Mouse (Mus musculus) spleen, adult 2 months (tissue): ENCODE data around the gene Ush2a.

ENCODE experiments used
- CTCF ChIP-seq: fragments of 200-500 bp; IDR thresholded peaks from 2 replicates; pipeline ENCODE4 v1.5.1; 2011; ENCODE audit warnings: mild to moderate bottlenecking, inconsistent platforms; ENCODE audit not compliant: insufficient read depth, insufficient read length, insufficient replicate concordance; ENCODE audit errors: extremely low read depth
- POLR2A ChIP-seq: fragments of 200-500 bp; IDR thresholded peaks from 2 replicates; pipeline ENCODE4 v1.6.1; 2011; ENCODE audit warnings: low read depth, low read length, inconsistent platforms

GRCm38 (mm10) chr1:188659159-188659558 is 397.3 kb downstream of the Ush2a start:
- TF ChIP-seq POLR2A (no peak), CTCF (no peak)
